Mouse (Mus musculus): ENCODE measurements around the gene Btnl10. TPM values are rescaled to one million over a fixed set of nuclear protein-coding genes. Genes with fewer than 3 reads are reported as not detected.

Btnl10 gene
- polyA plus RNA-seq, 1 experiment: not detected

- DNase-seq (ENCODE audit: low spot score): no peak
Observed at GRCm38 (mm10) chr11:58959186-58959825, 41.6 kb downstream of the Btnl10 start.

GRCm38 (mm10) chr11:58959921-58960465 is 42.3 kb downstream of the Btnl10 start:
- peak; percentile 47 for DNase-seq (ENCODE audit: low spot score)

GRCm38 (mm10) chr11:58961364-58962177 is 43.9 kb downstream of the Btnl10 start:
- no peak for DNase-seq (ENCODE audit: low spot score)

DNA sequence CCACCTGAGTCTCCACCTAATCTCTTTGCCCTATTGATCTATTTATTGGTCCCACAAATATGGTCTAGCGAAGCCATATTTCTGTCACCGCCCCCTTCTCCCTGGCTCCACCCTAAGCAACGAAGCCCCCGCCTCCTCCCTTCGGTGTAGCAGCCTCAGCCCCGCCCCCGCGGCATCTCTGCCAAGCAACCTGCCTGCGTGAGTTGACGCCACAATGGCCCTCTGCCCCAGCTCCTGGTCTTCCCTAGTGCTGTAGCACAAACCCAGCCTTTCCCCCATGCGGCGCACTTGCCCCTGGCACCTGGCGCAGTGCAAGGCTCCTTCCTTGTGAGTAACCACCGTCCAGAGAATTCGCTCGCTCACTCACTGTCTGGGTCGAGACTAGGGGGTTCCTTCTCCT is 45.8 kb downstream of the Btnl10 start:
- peak; percentile 21 for DNase-seq (ENCODE audit: low spot score)

DNA sequence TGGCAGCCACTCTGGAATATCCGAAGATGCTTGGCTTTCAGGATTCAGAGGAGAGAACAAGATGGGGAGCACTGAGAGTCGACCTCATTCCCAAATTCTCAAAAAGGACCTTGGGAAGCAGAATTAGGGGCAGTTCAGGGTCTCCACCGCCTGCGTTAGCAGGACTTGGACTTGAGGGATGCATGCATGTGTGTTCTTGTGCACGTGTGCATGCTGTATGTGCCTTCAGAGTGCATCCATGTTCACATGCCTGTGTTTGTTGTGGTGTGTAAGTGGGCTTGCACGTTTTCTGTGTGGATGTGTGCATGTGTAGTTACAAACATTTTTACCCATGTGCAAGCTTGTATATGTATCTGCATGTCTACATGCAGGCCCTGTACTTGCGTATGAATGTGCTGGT is 46.5 kb downstream of the Btnl10 start:
- peak; percentile 6 for DNase-seq (ENCODE audit: low spot score)

- DNase-seq (ENCODE audit: low spot score): peak; percentile 16
Observed at GRCm38 (mm10) chr11:58965001-58965760, 47.5 kb downstream of the Btnl10 start.

DNA sequence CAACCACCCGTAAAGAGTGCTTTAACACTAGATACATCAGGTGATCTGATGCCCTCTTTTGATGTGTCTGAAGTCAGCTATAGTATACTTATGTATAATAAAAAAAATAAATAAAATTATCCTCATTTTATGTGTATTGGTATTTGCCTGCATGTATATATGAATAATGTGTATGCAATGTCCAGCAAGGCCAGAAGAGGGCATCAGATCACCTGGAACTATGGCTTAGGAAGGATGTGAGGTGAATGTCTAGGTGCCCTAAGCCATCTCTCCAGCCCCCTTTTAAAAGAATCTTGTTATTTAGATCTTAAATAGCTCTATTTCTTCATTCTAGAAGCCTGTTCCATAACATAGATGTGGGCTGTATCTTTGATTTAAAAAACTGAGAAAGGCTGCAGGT is 49.6 kb downstream of the Btnl10 start:
- DNase-seq (ENCODE audit: low spot score): no peak

DNA sequence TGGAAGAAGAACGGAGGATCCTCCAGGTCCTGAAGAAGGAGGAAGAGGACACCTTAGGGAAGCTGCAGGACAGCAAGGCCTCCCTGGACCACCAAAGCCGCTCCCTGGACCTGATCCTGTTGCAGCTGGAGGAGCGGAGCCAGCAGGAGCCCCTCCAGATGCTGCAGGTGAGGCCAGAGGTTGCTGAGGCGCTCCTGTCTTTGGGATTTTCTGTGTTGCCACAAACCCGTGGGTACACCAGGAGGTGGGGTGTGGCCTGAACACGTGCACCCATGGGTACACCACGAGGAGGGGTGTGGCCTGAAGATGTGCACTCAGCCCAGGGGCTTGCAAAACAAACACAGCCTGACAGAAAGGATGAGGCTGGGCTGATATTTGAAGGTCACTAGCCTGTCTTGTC is 50.8 kb downstream of the Btnl10 start:
- DNase-seq (ENCODE audit: low spot score): no peak

DNA sequence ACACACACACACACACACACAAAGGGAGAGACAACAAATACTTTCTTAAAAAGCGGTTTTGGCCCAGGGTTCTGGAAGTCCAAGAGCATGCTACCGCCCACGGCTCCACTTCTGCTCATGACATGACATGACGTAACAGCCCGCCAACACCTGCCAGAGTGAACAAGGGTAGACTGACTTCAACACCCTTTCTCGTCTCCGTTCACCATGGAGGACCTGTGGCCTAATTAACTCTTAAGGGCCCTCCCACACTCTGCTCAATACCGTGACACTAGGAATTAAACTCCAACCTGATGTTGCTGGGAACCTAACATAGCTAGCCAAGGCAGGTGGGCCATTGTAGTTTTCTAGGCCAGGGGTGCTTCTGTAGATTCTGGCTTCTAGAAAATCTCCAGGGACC is 51.3 kb downstream of the Btnl10 start:
- DNase-seq (ENCODE audit: low spot score): no peak

DNA sequence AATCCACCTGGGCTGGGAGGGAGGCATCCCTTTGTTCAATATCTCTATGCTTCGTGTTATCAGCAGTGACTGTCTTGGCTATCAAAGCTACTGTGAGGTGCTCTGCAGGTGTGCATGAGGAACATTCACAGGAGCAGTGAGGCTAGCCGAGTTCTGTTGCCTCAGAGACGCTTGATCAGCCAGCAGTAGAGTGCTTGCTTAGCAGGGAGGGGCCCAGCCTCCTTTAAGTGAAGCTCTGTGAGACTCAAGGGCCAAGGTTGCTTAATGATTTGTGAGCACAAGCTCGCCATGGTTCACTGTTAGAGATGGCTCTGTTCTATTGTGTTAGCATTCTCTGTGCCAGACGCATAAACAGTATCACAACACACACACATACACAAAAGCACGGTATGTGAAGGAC is 52.0 kb downstream of the Btnl10 start:
- DNase-seq (ENCODE audit: low spot score): no peak

DNA sequence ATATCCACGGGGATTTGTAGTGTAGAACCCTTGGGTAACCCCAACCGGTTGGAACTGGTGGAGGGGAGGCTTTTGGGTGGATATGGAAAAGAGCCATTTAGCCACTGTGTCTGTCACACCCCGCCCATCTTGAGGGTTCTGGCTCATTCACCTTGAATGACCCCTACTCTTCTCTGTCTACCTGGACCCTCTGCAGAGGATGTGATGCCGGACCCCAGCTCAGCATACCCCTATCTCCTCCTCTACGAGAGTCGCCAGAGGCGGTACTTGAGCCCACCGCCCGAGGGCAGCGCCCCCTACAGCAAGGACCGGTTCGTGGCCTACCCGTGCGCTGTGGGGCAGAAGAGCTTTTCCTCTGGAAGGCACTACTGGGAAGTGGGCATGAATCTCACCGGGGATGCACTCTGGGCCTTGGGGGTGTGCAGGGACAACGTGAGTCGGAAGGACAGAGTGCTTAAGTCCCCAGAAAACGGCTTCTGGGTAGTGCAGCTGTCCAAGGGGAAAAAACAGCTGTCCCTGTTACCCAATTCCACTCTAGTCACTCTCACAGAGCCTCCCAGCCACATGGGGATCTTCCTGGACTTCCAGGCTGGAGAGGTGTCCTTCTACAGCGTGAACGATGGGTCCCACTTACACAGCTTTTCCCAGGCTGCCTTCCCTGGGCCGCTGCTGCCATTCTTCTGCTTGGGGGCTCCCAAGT is 53.3 kb downstream of the Btnl10 start:
- DNase-seq (ENCODE audit: low spot score): peak; percentile 15

GRCm38 (mm10) chr11:58971796-58972195 is 54.1 kb downstream of the Btnl10 start:
- peak; percentile 13 for DNase-seq (ENCODE audit: low spot score)

GRCm38 (mm10) chr11:58974414-58974813 is 56.7 kb downstream of the Btnl10 start:
- DNase-seq (ENCODE audit: low spot score): no peak

Other genes starting within 250 kb of the Btnl10 start
- not detected in 2 replicates for gene Olfr320, start 236.8 kb upstream of the Btnl10 start, polyA plus RNA-seq (2012; rRNA removed)
- not detected in 2 replicates for gene Olfr319, start 218.7 kb upstream of the Btnl10 start, polyA plus RNA-seq (2012; rRNA removed)
- gene Olfr318, start 193.9 kb upstream of the Btnl10 start, polyA plus RNA-seq (2012; rRNA removed): not detected in 2 replicates
- not detected in 2 replicates for gene Olfr317, start 178.7 kb upstream of the Btnl10 start, polyA plus RNA-seq (2012; rRNA removed)
- not detected in 2 replicates for gene Olfr316, start 165.2 kb upstream of the Btnl10 start, polyA plus RNA-seq (2012; rRNA removed)
- not detected in 2 replicates for gene Olfr315, start 144.7 kb upstream of the Btnl10 start, polyA plus RNA-seq (2012; rRNA removed)
- not detected in 2 replicates for gene Olfr314, start 135.0 kb upstream of the Btnl10 start, polyA plus RNA-seq (2012; rRNA removed)
- 4.1 and 4.7 TPM in 2 replicates for gene Fam183b, start 115.9 kb upstream of the Btnl10 start, polyA plus RNA-seq (2012; rRNA removed)
- gene Olfr313, start 102.9 kb upstream of the Btnl10 start, polyA plus RNA-seq (2012; rRNA removed): 0.01 TPM in 1 of 2 replicates, not detected in the other
- not detected in 2 replicates for gene Olfr312, start 88.7 kb upstream of the Btnl10 start, polyA plus RNA-seq (2012; rRNA removed)
- gene Olfr311, start 78.7 kb upstream of the Btnl10 start, polyA plus RNA-seq (2012; rRNA removed): not detected in 2 replicates
- gene Gm12258, start 70.8 kb upstream of the Btnl10 start, polyA plus RNA-seq (2012; rRNA removed): 9.9 and 14.3 TPM in 2 replicates
- gene 2810021J22Rik, start 50.7 kb upstream of the Btnl10 start, polyA plus RNA-seq (2012; rRNA removed): 4.6 and 4.9 TPM in 2 replicates
- gene Zfp39, start 13.7 kb upstream of the Btnl10 start, polyA plus RNA-seq (2012; rRNA removed): 3.0 and 5.1 TPM in 2 replicates
- gene Rnf187, start 21.0 kb downstream of the Btnl10 start, polyA plus RNA-seq (2012; rRNA removed): 137 and 140 TPM in 2 replicates
- 1.3 and 2.2 TPM in 2 replicates for gene Hist3h2ba, start 31.0 kb downstream of the Btnl10 start, polyA plus RNA-seq (2012; rRNA removed)
- 22.0 and 27.2 TPM in 2 replicates for gene Hist3h2a, start 36.8 kb downstream of the Btnl10 start, polyA plus RNA-seq (2012; rRNA removed)
- 0.23 and 0.49 TPM in 2 replicates for gene Trim17, start 36.8 kb downstream of the Btnl10 start, polyA plus RNA-seq (2012; rRNA removed)
- gene Trim11, start 60.2 kb downstream of the Btnl10 start, polyA plus RNA-seq (2012; rRNA removed): 27.1 and 28.1 TPM in 2 replicates
- 0.14 and 0.22 TPM in 2 replicates for gene Obscn, start 218.5 kb downstream of the Btnl10 start, polyA plus RNA-seq (2012; rRNA removed)
- gene Iba57, start 245.8 kb downstream of the Btnl10 start, polyA plus RNA-seq (2012; rRNA removed): 3.8 and 4.0 TPM in 2 replicates

All from urinary bladder, adult 2 months (tissue).